Mouse (Mus musculus) heart, postnatal 14 days (tissue): ENCODE results near the gene Gnptab. TPM values are rescaled to one million over a fixed set of nuclear protein-coding genes. Genes with fewer than 3 reads are reported as not detected.
"Not testable (repeated sequence)": the region's sequence is repeated elsewhere in the genome, so short reads cannot be mapped to it uniquely, and the experiment has no call there.

Source experiments
- DNase-seq, 2 experiments: peaks; one replicate each; pipeline ENCODE4 v3.0.0; 2021 to 2022
- intact Hi-C: fragments of 180-260 bp; cut with DNase I; formaldehyde crosslinking; loops from one replicate; pipeline ENCODE4 v1.15.1; 2025
- total RNA-seq, 2 experiments: library from RNA; stranded (reverse); gene quantifications; 2 replicates each; pipeline ENCODE4 v1.2.3; 2021

Gene Gnptab
- total RNA-seq, 2 experiments from 2014 or later: 30.5 to 32.2 TPM

DNA sequence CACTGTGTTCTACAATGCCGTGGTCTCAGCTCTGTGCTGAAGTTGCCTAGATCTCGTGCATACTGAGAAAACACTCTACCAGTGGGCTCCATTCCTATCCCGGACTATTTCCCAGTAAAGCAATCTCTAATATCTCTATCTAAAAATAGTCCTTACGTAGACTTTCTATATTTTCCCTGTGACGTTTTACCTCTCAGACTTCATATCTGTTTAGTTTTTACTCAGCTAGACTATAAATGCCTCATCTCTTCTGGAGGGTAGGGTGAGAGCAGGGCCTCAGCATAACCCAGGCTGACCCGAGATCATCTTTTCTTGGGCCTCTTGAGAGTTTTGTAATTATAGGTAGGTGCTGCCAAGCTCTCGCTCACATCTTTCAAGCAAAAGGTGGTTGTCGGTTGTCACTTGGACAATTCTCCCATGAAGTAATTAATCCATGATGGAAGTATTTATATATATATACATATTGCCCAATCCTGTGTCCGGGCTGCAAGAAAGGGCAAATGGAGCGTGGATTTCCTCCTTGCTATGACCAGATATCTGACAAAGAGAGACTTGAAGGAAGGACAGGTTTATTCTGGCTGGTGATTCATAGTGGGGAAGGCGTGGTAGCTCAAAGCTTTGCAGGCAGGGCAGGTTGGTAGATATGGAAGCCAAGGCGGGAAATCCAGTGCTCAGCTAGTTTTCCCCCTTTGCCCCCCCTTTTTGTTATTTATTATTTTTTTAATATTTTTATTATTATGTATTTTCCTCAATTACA is 29.1 kb downstream of the Gnptab start:
- intact Hi-C loops: no loop called here

DNA sequence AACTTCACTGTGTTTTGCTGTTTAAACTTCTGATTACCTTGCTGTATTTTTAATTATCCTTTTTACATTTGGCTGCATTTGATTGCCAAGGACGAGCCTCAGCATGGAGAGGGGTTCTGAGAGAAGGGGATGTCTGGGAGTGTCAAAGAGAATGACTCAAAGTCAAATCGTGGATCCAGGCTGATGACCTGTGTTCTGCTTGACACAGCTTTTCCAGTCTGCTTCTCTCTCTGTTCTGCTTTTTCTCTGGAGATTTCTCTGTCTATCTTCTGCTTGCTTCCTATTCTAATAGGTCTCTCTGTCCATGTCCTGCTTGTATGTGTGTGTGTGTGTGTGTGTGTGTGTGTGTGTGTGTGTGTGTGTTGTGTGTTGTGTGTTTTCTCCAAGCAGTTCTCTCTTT is 30.8 kb downstream of the Gnptab start:
- intact Hi-C loops: no loop called here

More for the DNA sequence above, 29.1 kb downstream of the Gnptab start:
- DNase-seq: no peak

DNA sequence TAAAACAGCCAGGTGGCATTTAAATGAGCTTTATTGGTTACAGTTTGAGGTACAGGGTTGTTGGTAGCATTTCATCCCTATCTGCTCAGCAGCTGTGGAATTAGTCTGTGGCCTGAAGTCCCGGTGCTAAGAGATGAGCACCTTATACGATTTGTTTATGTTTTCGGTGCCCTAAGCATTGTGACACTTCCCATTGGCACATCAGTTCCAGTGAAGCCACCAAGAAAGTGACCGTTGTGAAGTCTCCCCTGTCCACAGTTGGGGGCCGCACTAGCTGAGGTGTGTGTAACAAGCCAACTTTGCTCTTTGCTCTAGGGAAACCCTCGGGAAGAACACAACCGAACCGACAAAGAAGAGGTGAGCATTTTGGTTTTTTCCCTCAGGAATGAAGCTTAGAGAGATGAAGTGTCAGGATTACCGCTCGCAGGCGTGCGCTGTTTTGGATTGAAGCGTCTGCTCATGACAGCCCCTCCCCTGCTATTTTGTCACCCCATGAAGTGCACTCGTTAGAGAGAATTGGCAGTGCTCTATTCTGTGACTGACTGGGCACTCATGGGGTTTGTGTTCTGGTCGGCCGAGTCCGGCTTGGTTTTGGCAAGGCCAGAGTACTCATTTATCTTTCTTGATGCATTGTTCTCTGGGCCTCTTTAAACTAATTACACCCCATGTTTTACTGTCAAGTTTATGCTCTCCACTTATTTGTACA is 33.5 kb downstream of the Gnptab start:
- intact Hi-C loops: no loop called here
- no peak for DNase-seq

More for the DNA sequence above, 30.8 kb downstream of the Gnptab start:
- DNase-seq: no peak

DNA sequence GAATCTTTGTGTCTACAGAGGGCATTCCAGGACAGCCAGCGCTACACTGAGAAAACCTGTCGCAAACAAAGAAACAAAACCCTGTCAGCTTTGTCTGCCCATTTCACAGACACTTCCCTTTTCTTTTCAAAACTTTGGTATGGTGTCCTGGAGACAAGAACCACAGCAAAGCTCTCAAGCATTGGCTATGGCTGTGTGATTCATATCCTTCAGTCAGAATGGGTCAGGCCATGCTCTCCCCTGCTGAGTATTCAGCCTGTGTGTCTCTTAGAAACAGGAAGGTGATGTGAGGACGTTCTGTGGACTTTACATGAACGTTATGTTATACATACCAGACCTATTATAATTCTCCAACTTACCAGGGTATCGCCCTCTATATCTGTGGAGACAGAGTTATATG is 38.8 kb downstream of the Gnptab start:
- DNase-seq: no peak
- intact Hi-C loops: no loop called here

DNA sequence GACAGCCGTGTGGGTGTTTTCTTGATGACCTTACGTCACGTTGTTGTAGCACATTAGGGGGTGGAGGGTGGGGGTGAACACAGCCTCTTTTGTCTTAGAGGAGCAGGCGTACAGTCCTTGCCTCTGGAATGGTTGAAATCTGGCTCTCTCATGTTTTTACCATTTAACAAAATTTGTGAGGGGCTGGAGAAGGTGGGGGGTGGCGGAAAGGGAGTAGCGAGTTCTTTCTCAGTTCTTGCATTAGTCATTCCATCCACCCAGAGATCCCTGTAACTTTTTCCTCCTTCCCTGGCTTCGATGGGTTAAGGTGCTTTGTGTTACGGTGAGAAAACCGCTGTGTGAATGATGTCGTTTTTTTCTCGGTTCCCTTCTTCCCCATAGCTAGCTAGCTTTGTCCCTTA is 41.2 kb downstream of the Gnptab start:
- intact Hi-C loops: no loop called here
- no peak for DNase-seq

DNA sequence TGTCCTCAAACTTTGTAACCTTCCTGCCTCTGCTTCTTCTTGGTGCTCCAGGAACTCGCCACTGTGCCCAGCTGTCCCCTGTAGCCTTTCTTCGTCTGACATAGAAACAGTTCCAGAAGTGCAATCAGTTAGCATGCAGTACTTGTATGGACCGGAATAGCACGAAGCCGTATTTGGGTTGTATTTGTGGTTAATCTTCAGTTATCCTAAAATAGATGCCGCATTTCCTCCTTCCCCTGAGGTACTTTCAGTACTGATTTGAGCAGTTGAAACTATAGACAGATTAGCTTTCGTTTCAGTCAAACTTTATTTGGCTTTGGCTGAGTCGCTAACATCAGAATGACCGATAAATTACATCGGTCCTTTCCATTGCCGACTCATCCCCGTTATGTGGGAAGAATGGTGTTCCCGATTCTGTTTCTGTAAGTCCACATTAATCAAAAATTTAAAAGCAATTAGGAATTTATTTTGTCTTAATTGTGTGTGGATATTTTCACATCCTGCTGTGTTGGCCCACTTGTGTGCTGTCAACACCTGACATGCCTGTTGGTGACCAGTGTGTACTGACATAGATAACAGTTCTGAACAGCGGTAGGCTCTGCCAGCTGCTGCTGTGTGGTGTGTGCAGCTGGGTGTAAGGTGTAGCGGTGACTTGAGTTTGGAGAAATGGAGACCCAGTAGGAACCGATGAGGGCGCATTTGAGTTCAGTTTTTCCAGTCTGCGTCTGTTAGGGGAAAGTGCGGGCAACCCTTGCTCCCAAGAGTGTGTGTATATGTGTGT is 41.9 kb downstream of the Gnptab start:
- DNase-seq: peak in 1 of 2 experiments; percentile 9
- intact Hi-C loops: no loop called here

DNA sequence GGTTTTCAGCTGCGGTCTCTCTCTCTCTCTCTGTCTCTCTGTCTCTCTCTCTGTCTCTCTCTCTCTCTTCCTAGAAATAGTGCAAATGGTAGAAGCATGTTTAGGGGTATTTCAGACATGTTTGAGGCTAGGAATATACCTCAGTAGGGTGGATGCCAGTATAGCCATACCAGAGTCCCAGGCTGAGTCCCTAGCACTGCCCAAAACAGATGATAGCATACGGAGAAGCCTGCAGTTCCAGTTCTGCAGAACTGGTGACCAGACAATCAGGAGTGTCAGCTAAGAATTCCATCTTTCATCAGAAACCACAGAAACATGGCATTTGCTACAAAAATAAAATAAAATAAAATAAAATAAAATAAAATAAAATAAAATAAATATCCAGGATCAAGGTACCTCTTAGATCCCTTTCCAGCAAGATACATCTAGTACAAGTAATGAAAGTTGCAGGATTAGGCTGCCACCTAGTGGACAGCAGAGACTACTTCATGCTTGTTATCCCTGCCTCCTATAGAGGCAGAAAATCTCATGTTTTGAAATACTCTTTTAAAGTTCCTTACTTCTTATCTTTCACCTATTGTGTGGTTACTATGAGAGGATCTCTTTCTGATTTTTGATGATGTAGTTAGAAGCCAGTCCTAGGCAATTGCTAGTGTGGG is 47.4 kb downstream of the Gnptab start:
- intact Hi-C loops: loop anchor here (1.0 kb wide), 1 partner anchor 47 kb away; the partner anchor contains the start of genes Dram1 and Gnptab
- DNase-seq: peak; percentile 55 to 81

DNA sequence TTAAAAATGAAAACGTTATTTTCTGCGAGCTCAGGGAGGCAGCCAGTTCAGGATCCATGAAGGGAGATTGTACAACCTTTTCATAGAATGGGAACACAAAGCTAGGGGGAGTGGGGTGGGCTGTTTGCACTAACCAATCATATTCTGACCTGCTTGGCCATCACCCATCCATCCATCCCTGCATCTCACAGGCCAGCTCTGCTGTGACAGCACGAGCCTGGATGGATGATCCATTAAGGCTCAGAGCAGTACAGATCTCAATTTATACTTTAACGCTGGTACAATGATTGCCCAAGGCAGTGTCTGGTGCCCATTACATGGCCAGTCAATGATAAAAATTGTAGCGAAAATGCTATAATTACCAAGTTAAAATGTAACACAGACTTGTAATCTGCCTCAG is 48.0 kb downstream of the Gnptab start:
- intact Hi-C loops: loop anchor here (1.0 kb wide), 1 partner anchor 48 kb away; the partner anchor contains the start of genes Dram1 and Gnptab
- no peak for DNase-seq

DNA sequence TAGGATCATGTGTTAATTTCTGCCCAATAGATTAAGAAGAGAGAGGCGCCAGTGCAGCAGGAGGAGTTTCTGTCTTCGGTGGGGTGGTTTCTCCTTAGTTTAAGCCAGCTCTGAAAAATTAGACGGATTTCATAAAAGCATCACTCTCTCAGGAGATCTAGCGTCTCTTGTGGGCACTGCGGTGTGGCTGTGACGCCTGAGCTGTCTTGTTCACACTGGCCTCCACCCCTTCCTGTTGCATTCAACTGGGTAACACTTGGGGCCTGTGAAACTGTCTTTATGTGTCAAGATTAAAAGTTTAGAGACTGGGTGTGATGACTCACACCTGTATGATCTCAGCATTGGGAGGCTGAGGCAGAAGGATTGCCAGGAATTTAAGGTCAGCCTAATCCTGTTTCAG is 49.1 kb downstream of the Gnptab start:
- intact Hi-C loops: no loop called here
- no peak for DNase-seq

DNA sequence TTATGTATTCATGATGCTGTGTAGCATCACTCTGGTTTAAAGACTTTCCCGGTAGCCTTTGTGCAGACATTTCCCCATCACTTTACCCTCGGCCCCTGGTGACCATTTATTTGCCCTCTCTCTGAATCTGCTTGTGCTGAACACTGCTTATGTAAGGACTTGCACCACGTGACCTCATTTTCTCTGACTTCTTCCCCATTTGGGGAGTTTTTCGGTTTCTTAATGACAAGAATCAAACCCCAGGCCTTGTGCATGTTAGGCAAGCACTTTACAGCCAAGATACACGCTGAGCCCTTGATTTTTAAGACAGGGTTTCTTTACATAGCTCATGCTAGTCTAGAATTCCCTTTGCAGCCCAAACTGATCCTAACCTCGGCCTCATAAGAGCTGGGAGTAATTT is 62.3 kb downstream of the Gnptab start:
- no peak for DNase-seq
- intact Hi-C loops: loop anchor here (10.0 kb wide), 1 partner anchor 224 kb away; no protein-coding TSS in a partner anchor

DNA sequence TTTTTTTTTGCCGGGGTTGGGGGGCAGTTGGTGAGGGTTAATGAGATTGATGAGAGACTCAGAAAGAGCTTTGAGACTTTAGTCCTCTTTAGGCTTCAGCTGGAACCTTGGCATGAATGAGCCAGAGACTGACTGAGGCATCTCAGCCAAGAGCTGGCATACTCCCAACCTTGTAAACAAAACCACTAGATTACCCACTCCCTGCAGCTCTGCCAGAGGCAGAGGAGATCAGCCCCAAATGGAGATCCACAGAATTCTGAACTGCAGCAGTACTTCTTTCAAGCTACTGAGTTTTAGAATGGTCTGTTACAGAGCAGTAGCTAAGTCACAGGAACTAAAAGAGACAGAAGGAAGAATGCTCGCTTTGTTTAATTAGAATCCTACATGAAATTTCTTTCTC is 72.3 kb downstream of the Gnptab start:
- intact Hi-C loops: no loop called here
- peak; percentile 34 to 67 for DNase-seq

DNA sequence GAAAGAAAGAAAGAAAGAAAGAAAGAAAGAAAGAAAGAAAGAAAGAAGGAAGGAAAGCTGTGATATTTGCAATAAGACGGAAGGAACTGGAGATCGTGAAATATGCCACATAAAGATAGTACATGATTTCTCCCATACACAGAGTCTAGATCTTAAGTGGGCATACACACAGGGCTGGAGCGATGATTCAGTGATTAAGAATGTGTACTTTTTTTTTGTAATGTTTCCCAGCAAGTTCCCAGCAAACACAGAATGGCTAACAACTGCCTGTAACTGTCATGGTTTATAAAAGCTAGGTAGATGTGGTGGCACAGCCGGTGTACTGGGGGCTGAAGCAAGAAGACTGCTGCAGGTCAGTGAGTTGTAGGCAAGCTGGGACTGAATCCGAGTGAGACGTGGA is 73.1 kb downstream of the Gnptab start:
- intact Hi-C loops: no loop called here
- no peak for DNase-seq

DNA sequence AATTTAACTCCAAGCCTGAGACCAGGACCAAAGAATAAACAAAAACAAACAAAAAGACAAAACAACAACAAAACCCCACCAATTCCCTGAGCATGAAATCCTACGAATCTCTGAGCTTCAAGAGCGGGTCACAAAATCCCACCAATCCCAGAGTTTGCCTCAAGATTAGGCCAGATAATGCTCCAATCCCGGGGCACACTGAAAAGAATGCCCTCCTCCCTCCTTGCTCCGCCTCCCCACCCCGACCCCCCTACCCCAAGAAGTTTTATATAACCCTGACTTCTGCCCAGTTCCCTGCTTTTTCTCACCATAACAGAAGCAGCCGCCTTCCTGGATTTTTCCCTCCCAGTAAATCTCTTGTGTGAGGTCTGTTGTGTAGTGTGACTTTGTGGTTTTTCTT is 78.9 kb downstream of the Gnptab start:
- DNase-seq: no peak
- intact Hi-C loops: no loop called here

DNA sequence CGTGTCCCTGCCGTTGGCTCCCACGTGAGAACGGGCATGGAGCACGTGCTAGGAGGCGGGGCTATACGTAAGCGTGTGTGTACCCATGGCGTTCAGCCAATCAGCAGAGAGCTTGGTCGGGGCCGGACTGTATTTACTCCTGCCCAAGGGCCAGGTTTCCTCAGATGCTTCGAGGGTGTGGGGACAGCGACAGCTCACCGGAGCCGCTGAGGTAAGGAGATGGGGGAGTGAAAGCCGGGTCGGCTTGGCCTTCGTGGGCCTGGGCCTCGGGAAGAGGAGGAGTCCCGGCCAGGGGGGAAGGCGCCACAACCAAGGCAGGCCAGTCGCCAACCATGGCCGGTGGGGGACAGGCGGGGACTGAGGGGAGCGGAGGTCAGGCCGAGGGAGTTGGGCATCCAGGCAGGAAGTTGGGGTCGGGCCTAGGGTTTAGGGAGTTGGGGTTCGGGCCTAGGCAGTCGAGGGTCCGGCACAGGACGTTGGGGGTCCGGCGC is 80.6 kb downstream of the Gnptab start, which contains the start of gene Sycp3:
Sycp3 (plus strand) TSS at position 68 of the 491 bp plus-strand sequence.
- DNase-seq: no peak
- intact Hi-C loops: no loop called here

DNA sequence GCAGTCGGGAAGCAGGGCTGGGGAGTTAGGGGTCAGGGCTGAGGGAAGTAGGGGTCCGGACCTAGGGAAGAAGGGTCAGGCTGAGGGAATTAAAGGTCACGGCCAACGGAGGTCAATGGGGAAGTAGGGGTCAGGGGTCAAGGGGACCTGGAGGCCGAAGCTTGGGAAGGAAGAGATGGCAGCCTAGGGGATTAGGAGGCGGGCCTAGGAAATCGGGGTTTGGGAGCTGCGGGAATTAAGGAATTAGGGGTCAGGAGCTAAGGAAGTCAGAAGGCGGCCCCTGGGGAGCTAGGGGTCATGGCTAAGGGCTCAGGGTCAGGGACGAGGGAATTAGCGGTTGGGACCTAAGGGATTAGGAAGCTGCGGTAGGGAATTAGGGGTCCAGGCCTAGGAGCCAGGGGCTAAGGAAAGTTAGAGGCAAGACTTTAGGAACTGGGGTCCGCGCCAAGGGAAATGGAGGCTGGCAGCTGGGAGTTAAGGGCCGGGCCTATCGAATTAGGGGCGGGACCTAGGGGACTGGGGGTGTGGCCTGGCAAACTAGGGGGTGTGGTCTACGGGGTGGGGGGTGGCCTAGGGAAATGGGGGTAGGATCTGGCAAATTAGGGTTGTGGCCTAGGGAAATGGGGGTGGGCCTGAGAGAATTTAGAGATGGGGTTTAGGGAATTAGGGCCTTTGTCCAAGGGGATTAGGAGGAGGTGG is 81.3 kb downstream of the Gnptab start:
- no peak for DNase-seq
- intact Hi-C loops: no loop called here

DNA sequence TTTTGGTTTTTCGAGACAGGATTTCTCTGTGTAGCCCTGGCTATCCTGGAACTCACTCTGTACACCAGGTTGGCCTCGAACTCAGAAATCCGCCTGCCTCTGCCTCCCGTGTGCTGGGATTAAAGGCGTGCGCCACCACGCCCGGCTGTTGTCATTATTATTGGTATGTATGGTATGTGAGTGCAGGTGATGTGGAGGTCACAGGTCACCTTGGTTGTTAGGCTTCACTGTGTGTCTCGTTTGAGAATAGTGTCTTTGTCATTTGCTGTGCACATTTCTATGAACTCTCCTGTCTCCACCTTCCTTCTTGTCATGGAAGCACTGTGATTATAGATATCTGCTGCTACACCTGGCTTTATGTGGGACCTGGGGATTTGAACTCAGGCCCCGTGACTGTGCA is 103.9 kb downstream of the Gnptab start:
- DNase-seq, intact Hi-C loops: not testable (repeated sequence)

DNA sequence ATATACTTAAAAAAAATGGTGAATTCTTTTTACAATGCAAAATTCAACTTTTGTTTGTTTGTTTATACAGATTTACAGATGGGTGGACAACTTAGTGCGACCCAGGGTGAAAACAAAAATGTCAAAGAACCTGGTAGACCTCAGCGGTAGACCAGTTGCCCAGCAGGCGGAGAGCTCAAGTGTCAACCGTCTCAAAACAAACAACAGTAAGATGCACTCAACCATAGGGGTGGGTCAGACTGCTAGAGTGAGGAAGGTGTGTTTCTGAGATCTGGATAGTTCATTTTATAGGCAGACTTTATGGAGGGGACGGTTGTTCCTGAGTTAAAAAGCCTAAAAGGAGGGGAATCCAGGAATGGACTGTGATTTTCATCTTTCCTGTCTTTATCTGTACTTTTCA is 109.7 kb downstream of the Gnptab start:
- intact Hi-C loops: no loop called here
- no peak for DNase-seq

DNA sequence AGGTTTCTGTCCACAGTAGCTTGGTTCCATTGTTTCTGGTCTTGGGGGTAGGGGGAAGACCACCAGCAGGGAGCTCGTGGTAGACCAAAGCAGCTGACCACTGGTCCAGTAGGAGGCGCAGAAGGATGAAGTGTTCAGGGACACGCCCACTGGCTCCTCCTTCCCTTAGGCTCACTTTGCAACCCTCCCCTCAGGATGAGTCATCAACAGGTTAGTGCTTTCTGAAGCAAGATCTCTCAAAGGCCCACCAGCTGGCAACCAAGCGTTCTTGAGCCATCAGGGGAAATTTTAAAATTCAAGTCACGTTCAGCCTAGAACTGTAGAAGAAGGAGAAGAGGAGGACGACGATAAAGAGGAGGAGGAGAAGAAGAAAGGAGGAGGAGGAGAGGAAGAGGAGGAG is 112.7 kb downstream of the Gnptab start:
- intact Hi-C loops: no loop called here
- no peak for DNase-seq

DNA sequence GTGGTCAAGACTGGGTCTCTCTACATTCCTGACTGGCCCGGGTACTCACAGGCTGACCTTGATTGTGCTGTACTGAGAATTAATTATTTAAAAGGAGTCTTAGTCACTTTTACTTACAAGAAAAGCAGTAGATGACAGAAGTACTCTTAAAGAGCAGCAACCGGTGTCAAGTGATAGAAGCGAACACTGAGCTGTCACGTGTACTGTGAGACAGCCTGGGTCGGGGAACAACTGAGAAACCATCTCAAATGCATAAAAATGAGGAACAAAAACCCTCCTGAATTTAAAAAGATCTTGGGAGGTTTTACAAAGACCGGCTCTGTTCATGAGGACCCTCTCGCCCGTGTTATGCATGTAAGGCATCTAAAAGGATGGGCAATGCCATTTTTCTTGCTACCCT is 113.7 kb downstream of the Gnptab start:
- intact Hi-C loops: no loop called here
- DNase-seq: no peak
